Mouse (Mus musculus): ENCODE measurements at regions not wholly inside any gene's neighbourhood (a gene's known extent, or its start where the extent isn't known, plus 50 kb on each side); places are given as distances from the start of the nearest gene placed in this dataset.

GRCm38 (mm10) chr3:52832421-52832820 lies 184.6 kb downstream of the Cog6 start:
- H3K4me2 ChIP-seq (ENCODE audit: low read depth, low read length), result no peak overlapping the region

GRCm38 (mm10) chr3:52831986-52832385 lies 185.1 kb downstream of the Cog6 start:
- no peak overlapping the region for H3K9ac ChIP-seq (ENCODE audit: low read length)
- H3K4me3 ChIP-seq (ENCODE audit: low read length), result no peak overlapping the region
- WGBS, result 83% methylated on average over 1 of the region's 1 CpGs

More at GRCm38 (mm10) chr3:52832421-52832820, 184.6 kb downstream of the Cog6 start:
- H3K4me1 ChIP-seq (ENCODE audit: control insufficient read depth, insufficient read depth, low read length), result no peaks in the 10 kb centered on the region
- H3K36me3 ChIP-seq (ENCODE audit: control insufficient read depth, insufficient read depth), result no peaks in the 10 kb centered on the region
- 71% methylated on average over 5 of the region's 5 CpGs for WGBS
- H3K4me3 ChIP-seq (ENCODE audit: low read length), result no peak overlapping the region
- no peak overlapping the region for H3K9ac ChIP-seq (ENCODE audit: low read length)
- no peaks in the 10 kb centered on the region for H3K9me3 ChIP-seq (replicated peaks; ENCODE audit: control insufficient read depth, low read length)
- ATAC-seq (replicated peaks; ENCODE audit: extremely low read depth, insufficient read depth, low FRiP score), result no peak
- H3K27ac ChIP-seq (ENCODE audit: low read length), result no peak overlapping the region
- no peaks in the 10 kb centered on the region for H3K27me3 ChIP-seq (ENCODE audit: control insufficient read depth, insufficient read depth, low read length)

GRCm38 (mm10) chr3:52830101-52830500 lies 186.9 kb downstream of the Cog6 start:
- Histone ChIP-seq H3K4me1 (ENCODE audit: control insufficient read depth, insufficient read depth, low read length) (no peaks in the 10 kb centered on the region), H3K36me3 (ENCODE audit: control insufficient read depth, insufficient read depth) (no peaks in the 10 kb centered on the region), H3K27me3 (ENCODE audit: control insufficient read depth, insufficient read depth, low read length) (no peaks in the 10 kb centered on the region), H3K9me3 (replicated peaks; ENCODE audit: control insufficient read depth, low read length) (no peaks in the 10 kb centered on the region), H3K4me3 (ENCODE audit: low read length) (no peak overlapping the region), H3K9ac (ENCODE audit: low read length) (no peak overlapping the region), H3K4me2 (ENCODE audit: low read depth, low read length) (no peak overlapping the region), H3K27ac (ENCODE audit: low read length) (no peak overlapping the region)
- 76% methylated on average over 3 of the region's 3 CpGs for WGBS
- ATAC-seq (replicated peaks; ENCODE audit: extremely low read depth, insufficient read depth, low FRiP score), result no peak

More at GRCm38 (mm10) chr3:52831986-52832385, 185.1 kb downstream of the Cog6 start:
- no peaks in the 10 kb centered on the region for H3K36me3 ChIP-seq (ENCODE audit: control insufficient read depth, insufficient read depth)
- H3K4me1 ChIP-seq (ENCODE audit: control insufficient read depth, insufficient read depth, low read length), result no peaks in the 10 kb centered on the region
- no peak for ATAC-seq (replicated peaks; ENCODE audit: extremely low read depth, insufficient read depth, low FRiP score)
- no peak overlapping the region for H3K27ac ChIP-seq (ENCODE audit: low read length)
- H3K9me3 ChIP-seq (replicated peaks; ENCODE audit: control insufficient read depth, low read length), result no peaks in the 10 kb centered on the region
- H3K4me2 ChIP-seq (ENCODE audit: low read depth, low read length), result no peak overlapping the region
- no peaks in the 10 kb centered on the region for H3K27me3 ChIP-seq (ENCODE audit: control insufficient read depth, insufficient read depth, low read length)

- Histone ChIP-seq H3K9ac (ENCODE audit: low read length) (no peak overlapping the region), H3K4me2 (ENCODE audit: low read depth, low read length) (no peak overlapping the region), H3K36me3 (ENCODE audit: control insufficient read depth, insufficient read depth) (no peaks in the 10 kb centered on the region), H3K27me3 (ENCODE audit: control insufficient read depth, insufficient read depth, low read length) (no peaks in the 10 kb centered on the region), H3K27ac (ENCODE audit: low read length) (no peak overlapping the region), H3K9me3 (replicated peaks; ENCODE audit: control insufficient read depth, low read length) (no peaks in the 10 kb centered on the region), H3K4me1 (ENCODE audit: control insufficient read depth, insufficient read depth, low read length) (no peaks in the 10 kb centered on the region), H3K4me3 (ENCODE audit: low read length) (no peak overlapping the region)
- ATAC-seq (replicated peaks; ENCODE audit: extremely low read depth, insufficient read depth, low FRiP score), result no peak
- 81% methylated on average over 6 of the region's 6 CpGs for WGBS
These were observed 188.0 kb downstream of the Cog6 start for GRCm38 (mm10) chr3:52829069-52829468.

- Histone ChIP-seq H3K4me1 (ENCODE audit: control insufficient read depth, insufficient read depth, low read length) (no peaks in the 10 kb centered on the region), H3K36me3 (ENCODE audit: control insufficient read depth, insufficient read depth) (no peaks in the 10 kb centered on the region), H3K9ac (ENCODE audit: low read length) (no peak overlapping the region), H3K9me3 (replicated peaks; ENCODE audit: control insufficient read depth, low read length) (no peaks in the 10 kb centered on the region), H3K4me3 (ENCODE audit: low read length) (no peak overlapping the region), H3K27ac (ENCODE audit: low read length) (no peak overlapping the region), H3K4me2 (ENCODE audit: low read depth, low read length) (no peak overlapping the region), H3K27me3 (ENCODE audit: control insufficient read depth, insufficient read depth, low read length) (peaks cover under 1% of the 10 kb centered on the region; the same call in 1 of the 2 replicates)
- ATAC-seq (replicated peaks; ENCODE audit: extremely low read depth, insufficient read depth, low FRiP score), result no peak
- 53% methylated on average over 4 of the region's 4 CpGs for WGBS
These were observed 188.6 kb downstream of the Cog6 start for GRCm38 (mm10) chr3:52828473-52828872.

- Histone ChIP-seq H3K9me3 (replicated peaks; ENCODE audit: control insufficient read depth, low read length) (no peaks in the 10 kb centered on the region), H3K4me1 (ENCODE audit: control insufficient read depth, insufficient read depth, low read length) (no peaks in the 10 kb centered on the region), H3K27ac (ENCODE audit: low read length) (no peak overlapping the region), H3K27me3 (ENCODE audit: control insufficient read depth, insufficient read depth, low read length) (peaks cover 2% of the 10 kb centered on the region; the same call in 1 of the 2 replicates), H3K9ac (ENCODE audit: low read length) (no peak overlapping the region), H3K36me3 (ENCODE audit: control insufficient read depth, insufficient read depth) (no peaks in the 10 kb centered on the region), H3K4me3 (ENCODE audit: low read length) (no peak overlapping the region), H3K4me2 (ENCODE audit: low read depth, low read length) (no peak overlapping the region)
- WGBS, result 86% methylated on average over 5 of the region's 5 CpGs
- no peak for ATAC-seq (replicated peaks; ENCODE audit: extremely low read depth, insufficient read depth, low FRiP score)
These were observed 194.2 kb downstream of the Cog6 start for GRCm38 (mm10) chr3:52822848-52823247.

- WGBS, result 53% methylated on average over 5 of the region's 5 CpGs
- no peak overlapping the region for H3K4me3 ChIP-seq (ENCODE audit: low read length)
- H3K27ac ChIP-seq (ENCODE audit: low read length), result no peak overlapping the region
- no peak overlapping the region for H3K9ac ChIP-seq (ENCODE audit: low read length)
- ATAC-seq (replicated peaks; ENCODE audit: extremely low read depth, insufficient read depth, low FRiP score), result no peak
- no peaks in the 10 kb centered on the region for H3K36me3 ChIP-seq (ENCODE audit: control insufficient read depth, insufficient read depth)
- no peak overlapping the region for H3K4me2 ChIP-seq (ENCODE audit: low read depth, low read length)
- peaks cover 2% of the 10 kb centered on the region; the same call in 1 of the 2 replicates for H3K27me3 ChIP-seq (ENCODE audit: control insufficient read depth, insufficient read depth, low read length)
- no peaks in the 10 kb centered on the region for H3K9me3 ChIP-seq (replicated peaks; ENCODE audit: control insufficient read depth, low read length)
- H3K4me1 ChIP-seq (ENCODE audit: control insufficient read depth, insufficient read depth, low read length), result no peaks in the 10 kb centered on the region
These were observed 195.6 kb downstream of the Cog6 start for GRCm38 (mm10) chr3:52821450-52821849.

- peaks cover under 1% of the 10 kb centered on the region; the same call in 1 of the 2 replicates for H3K27me3 ChIP-seq (ENCODE audit: control insufficient read depth, insufficient read depth, low read length)
- ATAC-seq (replicated peaks; ENCODE audit: extremely low read depth, insufficient read depth, low FRiP score), result no peak
- 80% methylated on average over 4 of the region's 4 CpGs for WGBS
- H3K9me3 ChIP-seq (replicated peaks; ENCODE audit: control insufficient read depth, low read length), result no peaks in the 10 kb centered on the region
- no peak overlapping the region for H3K27ac ChIP-seq (ENCODE audit: low read length)
- H3K4me3 ChIP-seq (ENCODE audit: low read length), result no peak overlapping the region
- H3K9ac ChIP-seq (ENCODE audit: low read length), result no peak overlapping the region
- no peaks in the 10 kb centered on the region for H3K36me3 ChIP-seq (ENCODE audit: control insufficient read depth, insufficient read depth)
- no peak overlapping the region for H3K4me2 ChIP-seq (ENCODE audit: low read depth, low read length)
- no peaks in the 10 kb centered on the region for H3K4me1 ChIP-seq (ENCODE audit: control insufficient read depth, insufficient read depth, low read length)
These were observed 198.6 kb downstream of the Cog6 start for GRCm38 (mm10) chr3:52818401-52818800.

GRCm38 (mm10) chr3:52817416-52817815 lies 199.6 kb downstream of the Cog6 start:
- Histone ChIP-seq H3K4me3 (ENCODE audit: low read length) (no peak overlapping the region), H3K36me3 (ENCODE audit: control insufficient read depth, insufficient read depth) (no peaks in the 10 kb centered on the region), H3K4me1 (ENCODE audit: control insufficient read depth, insufficient read depth, low read length) (no peaks in the 10 kb centered on the region), H3K9ac (ENCODE audit: low read length) (no peak overlapping the region), H3K27ac (ENCODE audit: low read length) (no peak overlapping the region), H3K4me2 (ENCODE audit: low read depth, low read length) (no peak overlapping the region), H3K27me3 (ENCODE audit: control insufficient read depth, insufficient read depth, low read length) (no peaks in the 10 kb centered on the region), H3K9me3 (replicated peaks; ENCODE audit: control insufficient read depth, low read length) (no peaks in the 10 kb centered on the region)
- 63% methylated on average over 6 of the region's 6 CpGs for WGBS
- no peak for ATAC-seq (replicated peaks; ENCODE audit: extremely low read depth, insufficient read depth, low FRiP score)

Measured in heart, embryonic 16.5 days (tissue).